Mouse (Mus musculus) cerebellum, adult 11 months (tissue): ENCODE measurements around the gene Cyp2ab1.
"Not testable (repeated sequence)": the region's sequence is repeated elsewhere in the genome, so short reads cannot be mapped to it uniquely, and the experiment has no call there.

Source experiments
- DNase-seq: peaks from one replicate; pipeline ENCODE4 v3.0.0; 2022

Cyp2ab1 gene

DNA sequence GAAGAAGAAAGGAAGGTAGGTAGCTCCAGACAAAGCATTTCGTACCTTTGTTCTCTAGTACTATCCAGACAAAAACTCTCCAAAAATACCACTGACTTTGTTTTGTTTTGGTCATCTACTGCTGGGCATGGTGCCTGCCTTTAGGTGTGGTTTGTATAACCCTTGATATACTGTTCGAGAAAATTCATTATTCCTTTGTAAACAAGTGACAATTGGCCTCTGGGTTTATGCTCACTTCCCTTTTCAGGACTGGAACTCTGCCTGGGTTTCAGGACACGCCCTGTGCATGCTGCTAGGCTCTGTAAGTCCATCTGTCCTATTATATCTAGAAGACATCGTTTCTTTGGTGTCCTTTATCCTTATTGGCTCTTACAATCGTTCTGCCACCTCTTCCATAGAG, at the start of gene Cyp2ab1:
Gene Cyp2ab1, minus strand, starts transcription at position 119 of the 400 bp plus-strand sequence.
- no peak for DNase-seq

DNA sequence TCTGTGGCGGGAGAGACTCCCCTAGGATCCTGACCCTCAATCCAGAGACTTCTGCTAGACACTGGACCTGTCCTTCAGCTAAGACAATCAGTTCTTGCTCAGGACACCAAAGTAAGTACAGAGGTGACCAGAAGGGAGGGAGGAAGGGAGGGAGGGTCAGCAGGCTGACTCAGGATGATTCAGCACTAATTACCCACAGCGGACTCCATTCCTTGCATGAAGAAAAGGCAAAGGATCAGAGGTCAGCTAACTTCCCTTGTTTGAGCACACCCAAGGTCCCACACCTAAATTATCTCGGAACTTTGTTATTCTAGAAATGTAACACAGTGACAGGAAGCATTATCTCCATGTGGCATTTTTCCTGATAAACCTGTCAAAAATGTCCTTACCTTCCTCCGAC, 46.5 kb upstream of the Cyp2ab1 start:
- DNase-seq: no peak

DNA sequence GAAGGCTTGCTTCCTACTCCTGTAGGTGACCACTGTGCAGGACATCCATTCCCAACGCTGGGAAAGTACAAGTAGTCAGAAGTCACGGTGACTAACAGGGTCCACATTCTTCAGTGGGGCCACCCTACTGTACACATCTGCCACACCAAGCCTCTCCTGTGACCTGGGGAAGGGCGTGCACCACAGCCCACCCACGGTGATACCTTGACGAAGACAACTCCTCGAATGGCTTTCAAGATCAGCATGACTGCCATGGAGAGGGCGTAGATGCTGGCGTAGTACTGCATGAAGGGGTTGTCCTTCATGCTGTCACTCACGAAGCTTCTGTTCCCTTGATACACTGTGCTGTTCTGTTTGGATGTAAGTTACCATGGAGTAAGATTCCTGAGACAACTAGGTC, 43.0 kb upstream of the Cyp2ab1 start:
- no peak for DNase-seq

DNA sequence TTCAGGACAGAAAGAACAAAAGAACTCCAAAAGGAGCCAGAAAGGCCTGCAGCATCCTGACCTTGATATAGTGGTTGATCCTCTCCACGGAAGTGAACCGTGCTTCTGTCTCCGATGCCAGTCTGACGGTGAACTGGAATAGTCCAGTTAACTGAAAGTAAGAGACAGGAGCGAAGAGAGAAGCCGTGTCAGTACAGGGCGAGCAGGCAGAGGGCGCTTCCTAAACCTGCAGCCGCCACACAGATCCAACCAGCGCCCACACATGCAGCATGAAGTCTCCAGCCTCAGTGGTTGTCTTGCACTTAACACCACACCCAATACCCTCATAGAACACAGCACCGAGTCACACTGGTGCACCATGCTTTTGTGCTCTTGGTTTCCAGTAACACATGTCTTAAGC, 36.9 kb upstream of the Cyp2ab1 start:
- DNase-seq: no peak

DNA sequence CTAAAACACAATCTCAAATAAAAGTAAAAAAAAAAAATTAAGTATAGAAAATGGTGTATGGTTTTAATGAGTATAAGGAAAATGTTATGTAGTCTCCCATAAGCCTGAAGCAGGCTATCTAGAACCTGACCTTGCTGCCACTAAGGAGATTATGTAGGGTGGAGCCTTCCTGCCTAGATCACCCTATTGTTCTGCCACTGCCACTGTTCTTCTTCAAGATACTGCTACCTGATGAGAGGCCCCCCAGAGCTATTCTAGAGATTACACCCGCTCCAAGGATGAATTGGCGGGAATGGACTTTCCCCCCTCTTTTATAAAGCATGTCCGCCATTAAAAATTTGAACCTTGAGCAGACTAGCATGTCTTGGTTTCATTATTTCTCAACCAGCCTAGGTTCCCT, 36.3 kb upstream of the Cyp2ab1 start:
- not testable (repeated sequence) for DNase-seq

DNA sequence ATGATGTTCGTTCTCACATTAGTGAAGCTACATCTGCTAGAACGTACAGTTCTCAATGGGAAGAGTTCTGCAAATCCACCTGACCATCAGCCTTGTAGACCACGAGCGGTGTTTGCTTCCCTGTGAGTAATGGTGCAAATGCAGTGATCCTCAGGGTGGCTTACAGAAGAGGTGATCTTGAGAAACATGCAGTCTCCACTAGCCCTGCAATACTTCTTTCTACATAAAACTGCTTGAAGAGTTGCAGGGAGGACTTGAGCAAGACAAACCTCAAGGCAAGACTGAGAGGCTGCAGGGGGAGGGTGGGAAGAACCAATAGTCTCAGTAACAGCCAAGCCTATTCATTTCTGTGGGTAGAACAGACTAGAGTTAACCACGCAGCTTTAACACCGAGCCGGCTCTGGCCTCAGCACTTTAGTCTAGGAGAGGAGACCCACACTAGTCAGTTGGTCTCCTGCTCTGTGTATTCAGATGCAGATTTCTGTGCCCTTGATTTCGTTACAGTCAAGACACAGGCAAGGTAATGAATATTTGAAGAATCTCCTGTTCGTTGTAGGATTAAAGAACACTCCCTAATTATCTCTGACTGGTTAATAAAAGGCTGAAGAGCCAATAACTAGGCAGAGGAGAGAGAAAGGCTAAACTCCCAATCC, 34.6 kb upstream of the Cyp2ab1 start:
- no peak for DNase-seq

DNA sequence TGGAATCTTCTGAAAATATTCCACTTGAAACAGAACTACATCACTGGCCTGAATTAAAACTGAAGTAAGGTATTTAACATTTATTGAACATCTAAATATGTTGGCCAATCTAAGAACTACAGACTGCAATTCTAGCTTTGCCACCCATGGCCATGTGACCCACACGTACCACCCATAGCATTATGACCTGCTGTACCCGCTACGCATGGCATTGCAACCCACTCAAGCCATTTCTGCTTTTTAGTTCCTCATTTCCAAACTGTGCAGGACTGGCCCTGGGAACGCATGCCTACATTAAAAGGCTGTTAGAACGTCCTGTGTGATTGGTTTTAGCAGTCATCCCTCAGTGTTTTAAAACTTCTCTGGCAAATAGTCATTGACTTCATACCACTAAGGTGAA, 32.6 kb upstream of the Cyp2ab1 start:
- DNase-seq: no peak

DNA sequence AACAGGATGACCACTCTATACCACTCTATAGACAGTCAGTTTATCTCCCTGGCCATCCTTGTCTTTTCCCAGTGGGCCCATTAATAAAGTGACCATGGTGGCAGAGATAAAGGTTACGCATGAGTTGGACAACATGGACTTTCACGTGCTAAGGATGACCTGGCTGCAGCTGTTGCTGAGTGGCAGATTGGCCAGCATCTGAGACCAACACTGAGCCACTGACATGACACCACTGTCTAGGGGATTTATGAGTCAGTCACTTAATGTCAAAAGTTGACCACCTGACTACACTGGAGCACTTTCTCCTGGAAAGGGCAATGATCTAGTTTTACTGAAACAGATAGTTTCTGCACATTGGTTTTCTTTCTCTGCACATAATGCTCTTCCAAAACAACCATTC, 29.6 kb upstream of the Cyp2ab1 start:
- no peak for DNase-seq

DNA sequence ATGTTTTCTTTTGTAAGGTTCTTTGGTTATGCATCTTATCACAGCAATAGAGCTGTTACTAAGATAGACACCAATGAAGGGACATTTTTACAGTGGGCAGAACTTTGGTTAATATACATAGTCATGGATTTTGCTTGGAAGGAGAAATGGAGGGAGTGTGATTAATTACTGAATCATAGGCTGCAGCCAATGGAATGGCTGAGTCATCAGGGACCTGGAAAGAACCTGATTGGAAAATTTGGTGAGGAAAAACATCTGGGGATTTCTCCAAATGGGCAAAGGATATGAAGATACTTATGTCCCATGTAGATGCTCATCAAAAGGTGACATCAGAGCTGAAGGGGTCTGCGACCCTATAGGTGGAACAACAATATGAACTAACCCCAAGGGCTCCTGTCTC, 28.8 kb upstream of the Cyp2ab1 start:
- no peak for DNase-seq

DNA sequence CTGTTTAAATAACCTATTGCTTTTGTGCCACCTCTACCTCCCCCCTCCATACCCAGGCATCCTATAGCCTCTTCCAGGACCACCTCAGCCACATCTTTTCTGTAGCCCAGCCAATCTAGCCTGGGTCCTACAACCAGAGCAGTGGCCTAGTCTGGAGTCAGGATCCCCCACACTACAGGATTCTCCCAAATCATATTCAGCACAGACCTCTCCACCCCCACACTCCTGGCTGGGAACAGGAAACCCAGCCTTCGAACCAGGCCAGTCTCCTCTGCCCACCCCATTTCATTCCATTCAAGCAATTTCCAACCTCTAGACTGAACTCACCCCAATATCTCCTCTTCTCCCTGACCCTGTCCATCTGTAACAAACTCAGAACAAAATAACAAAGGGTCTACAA, 20.3 kb upstream of the Cyp2ab1 start:
- DNase-seq: no peak

DNA sequence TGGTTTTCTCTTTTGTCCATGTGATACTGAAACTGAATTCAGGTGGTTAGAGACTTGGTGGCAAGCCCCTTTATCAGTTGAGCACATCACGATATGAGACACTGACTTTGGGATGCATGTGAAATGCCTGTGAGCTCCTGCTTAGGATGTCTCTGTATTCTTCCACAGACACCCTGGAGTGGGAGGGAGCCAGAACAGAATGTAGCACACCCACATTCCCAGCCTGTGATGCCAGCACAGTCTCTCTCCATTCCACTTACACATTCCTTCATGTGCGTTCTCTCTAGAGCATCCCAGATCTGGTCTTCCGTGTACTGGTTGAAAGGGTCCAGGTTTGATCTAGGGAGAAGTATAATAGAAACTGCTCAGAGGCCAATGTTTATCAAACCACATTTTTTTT, 13.4 kb upstream of the Cyp2ab1 start:
- no peak for DNase-seq

DNA sequence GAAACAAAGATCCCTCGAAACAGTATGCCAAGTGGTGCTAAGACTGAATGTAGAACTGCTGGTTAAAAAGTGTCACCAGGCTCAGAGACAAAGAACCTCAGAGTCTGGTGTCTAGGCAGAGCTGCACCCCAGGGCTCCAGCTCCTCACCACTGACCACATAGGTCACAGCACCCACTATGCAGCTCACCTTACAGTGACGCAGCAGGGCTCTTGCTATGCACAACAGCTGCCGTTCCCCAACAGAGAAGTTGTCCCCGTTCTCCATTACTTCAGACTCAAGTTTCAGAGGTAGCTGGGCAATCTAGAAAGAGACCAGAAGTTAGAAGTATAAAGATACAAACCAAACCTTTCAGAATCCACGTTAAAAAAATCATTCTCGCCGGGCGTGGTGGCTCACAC, 9.7 kb upstream of the Cyp2ab1 start:
- no peak for DNase-seq

DNA sequence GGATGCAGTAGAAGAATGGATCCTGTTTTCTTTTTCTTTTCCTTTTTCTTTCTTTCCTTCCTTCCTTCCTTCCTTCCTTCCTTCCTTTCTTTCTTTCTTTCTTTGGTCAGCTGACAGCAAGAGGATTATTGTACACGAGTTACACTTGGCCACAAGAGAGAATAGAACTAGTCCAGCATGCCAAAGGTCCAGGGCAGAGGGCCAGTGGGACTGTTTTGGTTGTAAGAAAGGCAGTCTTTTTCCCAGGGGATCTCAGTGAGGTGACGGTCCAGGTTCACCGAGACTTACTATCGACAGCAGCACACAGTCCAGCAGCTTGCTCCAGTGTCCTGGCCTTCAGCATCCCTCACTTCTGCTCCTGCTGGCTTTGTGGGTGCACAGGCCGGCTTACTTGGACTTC, 3.1 kb upstream of the Cyp2ab1 start:
- DNase-seq: no peak

DNA sequence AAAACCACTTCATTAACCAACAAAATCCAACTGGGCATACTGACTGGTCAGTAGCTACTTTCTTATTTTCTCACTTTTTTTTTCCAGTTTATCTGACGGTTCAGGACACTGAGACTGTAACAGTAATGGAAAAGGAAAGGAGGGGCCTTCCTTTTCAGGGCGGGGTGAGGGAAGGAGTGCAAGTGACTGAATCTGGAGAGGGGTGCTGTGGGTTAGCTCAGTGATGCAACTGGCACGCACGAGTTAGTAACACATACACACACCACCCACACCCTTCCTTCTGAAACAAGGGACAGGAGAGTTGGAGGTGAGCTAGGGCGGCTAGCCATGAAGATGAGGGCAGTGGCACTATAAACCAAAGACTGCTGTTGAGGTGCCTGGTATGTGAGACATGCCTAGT, 1.3 kb downstream of the Cyp2ab1 start:
- no peak for DNase-seq

DNA sequence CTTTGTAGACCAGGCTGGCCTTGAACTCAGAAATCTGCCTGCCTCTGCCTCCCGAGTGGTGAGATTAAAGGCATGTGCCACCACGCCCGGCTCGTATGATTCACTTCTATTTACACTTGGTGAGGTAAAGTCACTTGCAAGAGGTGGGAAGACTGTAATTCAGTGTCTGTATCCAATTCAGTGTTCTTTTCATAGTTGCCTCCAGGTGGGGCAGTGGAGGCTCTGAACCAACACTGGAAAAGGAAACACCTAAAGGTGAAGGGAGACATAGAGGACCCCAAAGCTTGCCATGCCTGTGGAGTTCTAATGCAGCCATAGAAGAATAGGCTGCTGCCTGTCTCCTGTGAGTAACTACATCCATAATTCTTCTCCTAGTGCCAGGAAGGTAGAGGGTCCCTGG, 2.9 kb downstream of the Cyp2ab1 start:
- DNase-seq: no peak

DNA sequence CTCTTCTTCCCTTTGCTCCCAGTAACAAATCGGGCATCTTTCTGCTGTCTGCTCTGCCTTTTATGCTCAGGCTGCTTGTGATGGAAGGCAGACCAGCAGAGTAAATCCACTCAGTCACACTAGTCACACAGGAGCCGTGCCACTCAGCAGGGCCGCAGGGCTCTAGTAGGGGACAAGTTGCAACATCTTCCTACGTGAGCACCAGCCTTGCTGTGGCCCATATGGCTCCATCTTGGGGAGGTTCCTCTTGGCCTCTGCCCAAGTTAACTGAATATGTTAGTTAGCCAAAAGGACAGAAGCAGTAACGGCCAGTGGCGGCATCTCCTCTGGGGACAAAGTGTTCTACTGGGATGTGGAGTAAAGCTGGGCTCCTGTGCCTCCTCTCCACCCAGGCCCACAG, 8.4 kb downstream of the Cyp2ab1 start:
- no peak for DNase-seq

DNA sequence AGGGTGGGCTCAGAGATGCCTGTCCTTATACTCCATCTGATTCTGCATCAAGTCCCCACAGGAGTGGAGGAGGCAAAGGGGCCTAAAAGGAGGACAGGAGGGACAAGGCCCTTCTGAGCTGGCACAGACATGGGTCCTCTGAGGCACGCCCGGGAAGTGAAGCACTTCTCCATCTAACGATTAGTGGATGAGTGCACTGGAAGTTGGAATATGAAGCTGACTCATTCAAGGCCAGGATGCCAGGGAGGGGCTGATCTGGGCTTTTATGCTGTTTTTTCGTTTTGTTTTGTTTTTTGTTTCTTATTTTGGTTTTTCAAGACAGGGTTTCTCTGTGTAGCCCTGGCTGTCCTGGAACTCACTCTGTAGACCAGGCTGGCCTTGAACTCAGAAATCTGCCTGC, 9.9 kb downstream of the Cyp2ab1 start:
- DNase-seq: no peak

DNA sequence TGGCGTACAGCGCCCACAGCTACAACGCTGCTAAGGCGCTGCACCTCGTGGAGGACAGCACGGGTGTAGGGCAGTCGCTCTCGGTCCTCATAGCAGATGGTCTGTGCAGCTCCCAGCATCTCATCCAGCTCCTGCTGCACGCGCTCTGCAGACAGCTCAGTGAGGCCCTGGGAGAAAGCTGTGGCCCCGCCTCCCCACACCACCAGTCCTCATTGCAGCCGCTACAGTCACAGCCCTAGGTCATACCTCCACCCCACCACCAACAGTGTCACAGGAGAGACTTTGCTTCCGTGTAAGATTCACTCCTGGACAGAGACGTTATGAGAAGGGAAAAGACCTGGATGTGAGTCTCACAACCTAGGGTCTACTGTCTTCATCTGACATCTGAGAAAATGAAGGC, 12.9 kb downstream of the Cyp2ab1 start:
- no peak for DNase-seq

DNA sequence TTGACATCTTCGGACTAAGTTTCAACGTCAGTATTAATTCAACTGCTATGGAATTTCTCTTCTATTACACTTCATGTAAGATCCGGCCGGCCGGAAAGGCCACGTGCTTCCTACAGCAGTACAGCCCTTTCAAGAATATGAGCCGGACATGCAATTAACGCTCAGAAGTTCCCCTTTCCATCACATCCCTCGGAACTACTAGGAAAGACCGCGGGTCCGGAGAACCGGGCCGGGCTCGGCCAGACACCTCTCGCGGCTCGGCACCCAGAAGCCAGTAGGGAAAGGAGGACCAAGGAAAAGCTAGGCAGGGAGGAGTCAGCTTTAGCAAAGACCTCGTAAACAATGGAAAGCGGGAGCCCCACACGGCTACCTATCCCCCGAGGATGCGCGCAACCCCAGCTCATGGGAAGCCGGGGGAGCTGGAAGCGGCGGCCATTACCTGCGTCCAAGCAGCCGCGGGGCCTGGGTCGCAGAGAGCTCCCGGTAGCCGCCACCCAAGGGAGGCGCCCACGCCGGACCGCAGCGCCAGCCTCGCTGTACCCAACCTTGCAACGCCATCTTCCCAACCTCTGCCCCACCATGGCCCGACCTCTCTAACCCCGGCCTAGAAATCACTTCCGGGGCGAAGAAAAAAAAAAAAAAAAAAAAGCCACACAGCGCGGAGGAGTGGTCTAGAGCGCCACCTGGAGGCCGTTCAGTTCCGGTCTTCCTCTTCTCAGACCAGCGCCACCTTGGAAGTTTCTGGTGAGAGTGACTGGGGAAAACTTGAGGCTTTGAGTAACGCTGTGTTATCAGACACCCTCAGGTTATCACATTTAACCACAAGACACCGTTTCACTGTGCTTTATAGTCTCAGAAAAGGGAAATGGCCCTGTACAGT, 23.2 kb downstream of the Cyp2ab1 start, which contains the start of gene Parl:
Gene Parl, minus strand, starts transcription at position 618 of the 880 bp plus-strand sequence.
- DNase-seq: peak; percentile 74

DNA sequence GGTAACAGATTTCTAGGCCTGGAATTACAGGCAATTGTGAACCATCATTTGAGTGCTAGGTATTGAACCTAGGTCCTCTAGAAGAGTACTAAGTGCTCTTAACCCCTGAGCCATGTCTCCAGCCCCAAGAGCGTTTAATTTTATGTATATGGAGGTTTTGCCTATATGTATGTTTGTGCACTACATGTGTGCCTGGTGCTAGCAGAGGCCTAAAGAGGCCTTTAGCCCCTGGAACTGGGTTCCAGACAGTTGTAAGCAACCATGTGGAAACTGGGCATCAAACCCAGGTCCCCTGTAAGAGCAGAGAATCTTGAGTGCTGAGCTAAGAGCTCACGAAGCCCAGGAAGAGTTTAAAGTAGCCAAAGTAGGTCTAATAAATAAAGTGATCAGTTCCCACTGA, 25.1 kb downstream of the Cyp2ab1 start:
- DNase-seq: no peak

DNA sequence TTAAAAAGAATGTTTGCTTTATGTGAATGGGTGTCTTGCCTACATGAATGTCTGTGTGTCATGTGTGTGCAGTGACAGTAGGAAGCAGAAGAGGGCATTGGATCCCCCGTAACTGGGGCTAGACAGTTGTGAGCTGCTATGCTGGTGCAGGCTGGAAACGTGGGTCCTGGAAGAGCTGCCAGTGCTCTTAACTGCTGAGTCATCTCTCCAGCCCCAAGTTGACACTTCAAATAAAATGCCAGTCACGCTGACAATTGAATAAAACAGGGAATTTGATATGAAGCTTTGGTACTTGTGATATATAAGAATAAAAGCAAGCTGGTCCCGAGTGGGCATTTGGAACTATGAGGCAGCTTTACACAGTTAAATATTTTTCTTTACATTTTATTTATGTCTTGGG, 45.0 kb downstream of the Cyp2ab1 start:
- no peak for DNase-seq

DNA sequence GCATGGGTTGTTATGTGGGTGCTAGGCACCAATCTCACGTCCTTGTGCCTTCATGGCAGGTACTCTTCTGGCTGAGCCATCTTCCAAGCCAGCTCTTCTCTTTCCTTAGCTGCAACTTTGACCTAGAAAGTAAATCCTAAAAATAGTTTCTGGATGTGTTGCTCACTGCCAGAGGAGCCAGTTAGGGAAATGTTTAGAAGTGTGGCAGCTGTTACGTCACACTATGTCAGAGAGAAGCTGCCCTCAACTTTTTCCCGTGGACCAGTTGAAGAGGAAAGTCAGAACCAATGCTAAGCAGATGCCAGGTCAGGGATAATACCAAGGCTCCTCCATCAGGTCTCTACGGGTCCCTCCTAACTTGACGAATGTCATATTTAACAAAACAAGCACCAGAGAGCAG, 45.8 kb downstream of the Cyp2ab1 start:
- DNase-seq: no peak

DNA sequence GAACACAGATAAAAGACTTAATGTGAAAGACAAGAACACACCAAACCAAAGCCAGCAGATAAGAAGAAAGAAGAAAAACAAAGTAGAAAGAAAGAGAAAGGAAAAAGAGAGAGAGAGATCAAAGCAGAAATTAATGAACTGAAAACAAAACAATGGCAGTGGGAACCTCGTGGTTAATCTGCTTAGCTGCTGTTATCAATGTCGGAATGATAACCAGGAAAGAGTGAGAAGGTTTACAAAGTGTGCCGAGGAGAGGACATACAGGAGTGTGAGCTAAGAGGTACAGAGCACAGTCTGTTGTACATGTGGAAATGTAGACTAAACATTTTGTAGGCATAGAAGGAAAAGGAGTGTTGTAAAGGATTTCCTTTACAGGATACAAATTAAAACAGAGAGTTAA, 52.2 kb downstream of the Cyp2ab1 start:
- DNase-seq: no peak

DNA sequence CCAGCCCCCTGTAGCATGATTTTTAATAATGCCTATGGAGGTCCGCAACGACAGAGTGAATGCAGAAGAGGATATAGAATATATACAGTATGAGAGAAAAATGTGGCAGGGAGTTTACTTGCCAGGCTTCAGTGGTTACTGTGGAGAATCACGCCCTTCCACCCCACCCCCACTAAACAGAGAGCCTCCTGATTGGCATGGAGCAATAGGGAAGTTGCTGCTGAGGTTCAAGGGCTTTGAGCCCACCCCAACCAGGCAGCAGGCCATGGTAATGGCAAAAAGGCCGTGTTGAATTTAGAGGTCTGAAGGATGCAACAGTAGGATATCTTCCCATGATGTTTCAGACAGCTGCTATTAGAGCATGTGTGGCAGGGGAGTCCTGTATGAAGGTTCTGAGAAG, 53.9 kb downstream of the Cyp2ab1 start:
- DNase-seq: no peak

DNA sequence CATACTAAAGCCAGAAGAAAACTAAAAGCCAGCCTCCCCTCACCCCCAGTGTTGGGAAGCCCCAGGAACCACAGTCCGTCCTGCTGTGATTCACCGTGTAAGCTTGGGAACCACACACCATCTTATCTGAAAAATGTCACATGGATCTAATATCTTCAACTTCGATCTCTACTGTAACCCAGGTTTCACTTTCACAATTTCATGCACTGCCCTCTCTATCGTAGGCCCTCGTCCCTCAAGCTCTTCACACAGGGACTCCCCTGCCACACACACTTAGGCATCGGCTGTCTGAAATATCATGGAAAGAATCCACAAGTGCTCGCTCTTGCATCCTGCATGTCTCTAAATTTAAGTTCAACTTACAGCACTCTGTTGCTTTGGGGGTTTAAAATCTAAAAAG, 60.1 kb downstream of the Cyp2ab1 start:
- DNase-seq: no peak
